Mouse (Mus musculus): ENCODE results near the gene Csf1.

Gene Csf1

GRCm38 (mm10) chr3:107778016-107778415 is 17.7 kb upstream of the Csf1 start:
- DNase-seq = no peak

- DNase-seq = no peak
Measured at GRCm38 (mm10) chr3:107776295-107776694, 16.0 kb upstream of the Csf1 start.

GRCm38 (mm10) chr3:107775736-107776135 is 15.5 kb upstream of the Csf1 start:
- no peak for DNase-seq

GRCm38 (mm10) chr3:107775056-107775455 is 14.8 kb upstream of the Csf1 start:
- DNase-seq = no peak

GRCm38 (mm10) chr3:107772860-107773259 is 12.6 kb upstream of the Csf1 start:
- no peak for DNase-seq

GRCm38 (mm10) chr3:107769692-107770091 is 9.4 kb upstream of the Csf1 start:
- DNase-seq = no peak

GRCm38 (mm10) chr3:107768104-107768989 is 8.1 kb upstream of the Csf1 start:
- DNase-seq = no peak

GRCm38 (mm10) chr3:107766804-107767203 is 6.5 kb upstream of the Csf1 start:
- no peak for DNase-seq

- no peak for DNase-seq
Measured at GRCm38 (mm10) chr3:107765979-107766378, 5.7 kb upstream of the Csf1 start.

GRCm38 (mm10) chr3:107763552-107763951 is 3.3 kb upstream of the Csf1 start:
- no peak for DNase-seq

- DNase-seq = no peak
Measured at GRCm38 (mm10) chr3:107761446-107761845, 1.2 kb upstream of the Csf1 start.

- DNase-seq = no peak
Measured at GRCm38 (mm10) chr3:107760771-107761170, 502 bp upstream of the Csf1 start.

GRCm38 (mm10) chr3:107758638-107759037 is 1.6 kb downstream of the Csf1 start:
- peak; percentile 27 for DNase-seq

- peak; percentile 20 for DNase-seq
Measured at GRCm38 (mm10) chr3:107758176-107758575, 2.1 kb downstream of the Csf1 start.

GRCm38 (mm10) chr3:107757365-107758129 is 2.7 kb downstream of the Csf1 start:
- DNase-seq = peak; percentile 80

- DNase-seq = peak; percentile 50
Measured at GRCm38 (mm10) chr3:107756481-107756866, 3.8 kb downstream of the Csf1 start.

- peak; percentile 83 for DNase-seq
Measured at GRCm38 (mm10) chr3:107755702-107756480, 4.4 kb downstream of the Csf1 start.

GRCm38 (mm10) chr3:107754632-107755031 is 5.6 kb downstream of the Csf1 start:
- peak; percentile 51 for DNase-seq

GRCm38 (mm10) chr3:107751607-107752006 is 8.7 kb downstream of the Csf1 start:
- DNase-seq = no peak

GRCm38 (mm10) chr3:107750775-107751540 is 9.3 kb downstream of the Csf1 start:
- peak; percentile 74 for DNase-seq

- DNase-seq = peak; percentile 32
Measured at GRCm38 (mm10) chr3:107749446-107749845, 10.8 kb downstream of the Csf1 start.

- DNase-seq = no peak
Measured at GRCm38 (mm10) chr3:107748260-107748955, 11.9 kb downstream of the Csf1 start.
